Mouse (Mus musculus) E14TG2a.4 (cell line): ENCODE results near the gene Ctnnbl1.

Experiments
- CTCF ChIP-seq: conservative IDR thresholded peaks from 2 replicates; pipeline ENCODE4 v1.5.1; 2014; ENCODE audit warnings: low read length
- POU5F1 ChIP-seq: IDR thresholded peaks from 2 replicates; pipeline ENCODE4 v1.6.1; 2014; ENCODE audit warnings: low read length, borderline replicate concordance

DNA sequence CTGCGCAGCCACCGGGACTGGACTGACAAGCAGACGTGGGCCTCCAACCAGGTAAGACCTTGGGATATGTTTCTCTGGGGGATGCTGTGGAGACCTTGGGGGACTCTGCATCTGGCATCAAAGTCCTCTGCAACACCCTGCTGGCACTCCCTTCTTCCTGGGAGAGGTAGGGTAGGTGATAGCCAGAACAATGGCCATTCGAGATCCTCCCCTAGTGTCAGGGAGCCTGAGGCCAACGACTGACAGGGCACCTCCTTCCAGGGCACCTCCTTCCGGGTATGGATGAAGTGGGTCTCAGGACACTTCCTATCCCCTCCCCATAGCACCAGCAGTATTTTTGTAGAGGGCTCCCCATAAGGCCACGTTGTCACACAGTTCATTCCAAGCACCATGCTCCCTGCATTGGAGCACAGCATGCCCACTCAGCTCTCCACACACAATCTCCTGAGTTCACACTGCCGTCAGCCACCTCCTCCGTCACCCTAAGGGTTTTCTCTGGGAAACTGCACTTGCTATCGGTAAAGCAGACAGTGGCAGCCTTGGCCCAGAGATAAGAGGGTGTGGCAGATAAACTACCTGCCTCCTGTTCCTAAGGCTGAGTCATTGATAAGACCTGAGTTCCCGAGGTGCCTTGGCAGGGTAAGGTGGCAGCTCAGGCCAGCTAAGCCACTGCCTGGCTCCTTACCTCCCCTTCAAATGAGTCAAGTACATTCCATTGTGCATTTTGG is 198.4 kb downstream of the Ctnnbl1 start:
- no peak for TF ChIP-seq CTCF
- no peak for TF ChIP-seq POU5F1
